Mouse (Mus musculus) WW6 (cell line): ENCODE measurements around the gene Tbc1d4.

Source experiments
- DNase-seq: peaks from one replicate; pipeline ENCODE4 v3.0.0-alpha.2; 2013; ENCODE audit warnings: low read depth, low spot score

Tbc1d4 gene

DNA sequence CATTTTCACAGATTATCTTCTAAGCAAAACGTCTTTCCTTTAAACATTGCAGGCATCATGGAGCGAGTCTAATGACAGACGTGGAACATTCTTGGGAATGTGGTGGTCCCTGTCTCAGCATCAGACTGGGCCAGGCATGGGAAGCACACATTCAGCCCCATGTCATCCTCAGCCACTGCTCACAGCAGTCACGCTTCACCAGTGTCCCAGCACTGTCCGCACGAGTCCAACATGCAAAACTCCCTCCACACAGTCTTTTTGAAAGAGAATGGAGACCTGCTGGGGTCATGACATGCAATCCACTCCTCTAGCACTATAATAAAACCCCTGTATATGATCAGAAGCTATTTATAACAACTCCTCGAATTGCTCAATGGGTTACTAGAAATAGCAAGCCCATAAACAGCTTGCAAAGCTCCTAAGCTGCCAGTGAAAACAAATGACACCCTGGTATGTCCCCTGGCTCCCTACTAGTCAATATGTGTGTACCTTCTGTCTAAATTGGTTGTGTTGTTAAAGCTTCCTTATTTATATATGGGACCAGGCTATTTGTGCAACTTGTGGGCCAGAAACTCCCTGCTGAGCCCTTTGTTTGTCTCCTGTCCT is 76.8 kb downstream of the Tbc1d4 start:
- DNase-seq: no peak

DNA sequence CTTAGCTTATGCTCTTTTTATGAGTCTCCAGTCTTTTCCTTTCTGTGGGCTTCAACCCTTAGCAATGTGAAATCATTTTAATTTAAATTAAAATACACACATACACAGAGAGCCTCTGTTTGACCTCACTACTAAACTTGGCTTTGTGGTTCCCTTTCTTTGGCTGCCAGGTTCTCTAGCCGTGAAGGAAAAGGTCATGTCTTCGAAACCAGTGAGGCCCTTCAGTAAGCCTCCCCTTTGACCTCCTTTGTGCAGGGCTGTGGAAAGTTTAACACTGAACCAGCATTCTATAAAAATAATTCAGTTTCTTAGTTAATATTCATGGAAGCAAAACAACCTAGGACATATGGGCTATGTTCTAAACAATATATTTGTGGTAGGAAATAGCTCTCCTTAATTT is 78.5 kb downstream of the Tbc1d4 start:
- no peak for DNase-seq

DNA sequence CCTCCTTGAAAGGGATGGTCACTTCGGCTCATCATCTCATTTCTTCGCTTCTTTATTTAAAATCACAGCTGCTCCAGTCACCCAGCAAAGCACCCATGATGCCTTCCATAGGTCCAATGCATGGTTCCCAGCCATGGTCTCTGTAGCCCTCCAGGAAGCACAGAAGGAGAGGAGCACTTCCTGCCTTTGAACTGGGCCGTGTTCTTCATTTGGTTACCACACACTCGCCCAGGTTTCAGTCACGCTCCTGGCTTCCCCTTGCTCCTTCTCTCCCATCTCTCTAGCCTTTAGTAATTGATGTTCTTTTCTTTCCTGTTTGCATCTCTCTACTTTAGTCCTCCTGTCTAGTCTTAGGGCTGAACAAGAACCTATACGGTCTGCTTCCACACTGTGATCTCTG is 79.8 kb downstream of the Tbc1d4 start:
- DNase-seq: no peak

GRCm38 (mm10) chr14:101527420-101527996 is 81.5 kb downstream of the Tbc1d4 start:
- DNase-seq: no peak

- DNase-seq: no peak
Observed at GRCm38 (mm10) chr14:101526478-101526877, 82.5 kb downstream of the Tbc1d4 start.

DNA sequence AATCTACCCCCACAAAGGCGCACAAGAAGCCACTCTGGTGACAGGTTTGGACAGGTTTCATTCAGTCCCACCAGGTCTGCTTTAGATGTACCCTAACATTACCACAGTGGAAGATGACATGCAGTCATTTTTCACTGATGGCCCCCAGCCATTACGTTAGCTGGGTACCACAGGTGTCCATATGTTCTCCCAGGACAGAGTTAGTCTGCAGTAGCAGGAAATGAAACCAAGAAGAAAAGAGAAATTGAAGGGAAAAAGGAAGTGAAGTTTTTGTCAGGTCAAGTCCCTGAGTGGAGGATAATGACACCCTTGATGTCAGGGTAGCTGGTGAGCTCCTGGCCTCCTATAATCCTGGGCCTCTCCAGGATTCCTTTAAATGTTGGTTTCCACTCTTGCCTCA is 89.0 kb downstream of the Tbc1d4 start:
- DNase-seq: no peak

- no peak for DNase-seq
Observed at GRCm38 (mm10) chr14:101518259-101518658, 90.7 kb downstream of the Tbc1d4 start.

DNA sequence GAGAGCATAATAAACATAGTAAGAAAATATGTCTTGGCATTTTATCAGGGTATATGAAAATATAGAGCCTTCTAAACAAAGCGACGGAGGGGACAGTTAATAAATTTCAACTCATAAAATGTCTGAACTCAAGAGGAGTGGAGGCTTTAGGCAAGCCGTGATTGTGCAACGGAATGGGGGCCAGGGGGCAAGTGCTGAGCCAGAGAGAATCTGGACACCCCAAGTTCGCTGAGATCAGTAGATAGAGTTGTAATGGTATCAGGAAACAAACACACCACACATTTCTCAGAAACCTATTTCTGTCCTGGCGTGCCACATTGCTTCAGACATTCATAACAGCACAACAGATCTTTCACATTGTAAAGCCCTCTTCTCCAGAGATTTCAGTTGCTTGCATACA is 91.2 kb downstream of the Tbc1d4 start:
- no peak for DNase-seq

DNA sequence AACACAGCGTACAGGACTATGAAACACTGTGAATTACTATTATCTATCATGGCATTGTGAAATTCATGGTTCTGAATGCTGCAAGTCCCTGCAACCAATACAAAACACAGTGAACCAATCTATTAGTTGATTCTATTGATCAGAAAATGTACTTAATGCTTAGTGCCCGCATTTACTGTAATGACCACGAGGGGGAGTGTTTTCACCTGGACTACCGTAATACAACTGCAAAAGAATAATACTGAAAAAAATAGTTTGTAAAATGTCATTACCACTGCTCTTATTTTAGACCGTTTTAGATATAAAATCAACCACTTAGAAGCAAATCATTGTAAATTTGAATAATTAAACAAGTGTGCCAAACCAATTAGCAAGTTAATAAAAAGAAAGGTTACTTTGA is 91.7 kb downstream of the Tbc1d4 start:
- DNase-seq: no peak

DNA sequence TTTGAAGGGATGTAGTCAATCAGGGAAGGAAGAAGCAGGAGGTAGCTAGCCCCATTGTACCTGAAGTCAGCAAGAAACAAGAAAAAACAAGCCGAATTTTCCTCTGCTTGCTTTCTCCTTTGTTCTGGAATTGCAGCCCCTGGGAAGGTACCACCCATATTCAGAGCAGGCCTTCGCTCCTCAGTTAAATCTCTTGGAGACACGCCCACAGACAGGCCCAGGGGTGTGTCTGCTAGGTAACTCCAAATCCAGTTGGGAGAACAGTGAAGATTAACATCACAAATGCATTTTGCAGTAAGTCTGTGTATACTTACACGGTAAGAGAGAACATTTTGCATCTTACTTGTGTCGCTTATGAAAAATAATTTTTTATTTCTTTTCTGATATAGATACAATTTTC is 92.1 kb downstream of the Tbc1d4 start:
- DNase-seq: no peak

DNA sequence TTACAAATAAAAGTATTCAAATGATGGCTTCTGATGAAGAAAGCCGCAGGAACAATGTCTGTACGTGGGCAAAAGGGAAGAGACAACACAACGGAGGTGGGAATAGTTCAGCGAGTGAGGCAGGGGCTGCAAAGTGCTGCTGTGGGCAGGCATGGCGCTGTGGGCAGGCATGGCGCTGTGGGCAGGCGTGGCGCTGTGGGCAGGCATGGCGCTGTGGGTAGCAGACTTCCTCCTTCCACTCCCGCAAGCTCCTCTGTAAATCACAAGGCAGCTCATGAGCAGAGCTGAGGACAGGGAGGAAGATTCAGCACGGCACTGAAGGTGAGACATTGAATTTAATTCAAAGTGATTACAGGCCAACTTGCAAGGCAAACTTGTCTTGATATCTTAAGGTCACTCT is 93.0 kb downstream of the Tbc1d4 start:
- DNase-seq: no peak

GRCm38 (mm10) chr14:101515271-101515670 is 93.7 kb downstream of the Tbc1d4 start:
- no peak for DNase-seq

- DNase-seq: no peak
Observed at GRCm38 (mm10) chr14:101514557-101514971, 94.4 kb downstream of the Tbc1d4 start.

- DNase-seq: no peak
Observed at GRCm38 (mm10) chr14:101513163-101513562, 95.8 kb downstream of the Tbc1d4 start.

DNA sequence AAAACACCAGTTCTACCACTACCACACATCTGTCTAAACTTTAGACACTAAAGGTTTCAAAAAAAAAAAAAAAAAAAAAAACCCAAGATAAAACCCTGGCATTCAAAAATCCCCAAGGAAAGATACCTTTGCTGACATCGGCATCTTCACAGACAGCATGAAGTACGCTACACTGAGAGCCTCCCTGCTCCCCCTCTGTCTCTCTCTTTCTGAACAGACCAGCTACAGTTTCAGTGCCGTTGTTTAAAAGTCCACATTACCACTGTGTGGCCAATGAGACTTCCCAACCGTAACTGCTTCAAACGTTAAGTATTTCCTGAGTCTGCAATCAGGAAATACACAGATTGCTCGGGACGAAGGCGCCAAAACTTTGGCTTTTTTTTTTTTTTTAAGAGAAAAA is 97.6 kb downstream of the Tbc1d4 start:
- DNase-seq: no peak

GRCm38 (mm10) chr14:101510540-101511313 is 98.3 kb downstream of the Tbc1d4 start:
- DNase-seq: no peak

- no peak for DNase-seq
Observed at GRCm38 (mm10) chr14:101509759-101510158, 99.2 kb downstream of the Tbc1d4 start.

GRCm38 (mm10) chr14:101507956-101508355 is 101.0 kb downstream of the Tbc1d4 start:
- DNase-seq: no peak

GRCm38 (mm10) chr14:101507146-101507545 is 101.8 kb downstream of the Tbc1d4 start:
- DNase-seq: no peak

DNA sequence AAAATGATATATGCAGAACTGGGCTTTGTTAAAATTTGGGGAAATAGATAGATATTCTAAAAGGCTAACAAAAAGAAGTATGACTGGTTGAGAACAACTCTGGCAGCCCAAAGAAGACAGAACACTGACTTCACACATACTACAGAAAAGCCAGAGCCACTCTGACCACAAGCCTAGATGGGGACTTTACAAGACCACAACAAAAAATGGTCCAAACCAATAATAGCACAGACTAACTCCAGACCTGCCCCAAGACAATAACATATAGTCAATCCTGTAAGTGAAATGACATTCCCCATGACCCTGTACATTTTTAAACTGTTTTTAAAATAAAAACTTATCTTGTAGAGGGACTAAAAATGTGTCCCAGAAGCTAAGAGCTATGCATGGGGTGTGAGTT is 103.2 kb downstream of the Tbc1d4 start:
- DNase-seq: no peak

GRCm38 (mm10) chr14:101504473-101505200 is 104.4 kb downstream of the Tbc1d4 start:
- no peak for DNase-seq
